Mouse (Mus musculus): ENCODE data around the gene Loxl3.

The Loxl3 gene

DNA sequence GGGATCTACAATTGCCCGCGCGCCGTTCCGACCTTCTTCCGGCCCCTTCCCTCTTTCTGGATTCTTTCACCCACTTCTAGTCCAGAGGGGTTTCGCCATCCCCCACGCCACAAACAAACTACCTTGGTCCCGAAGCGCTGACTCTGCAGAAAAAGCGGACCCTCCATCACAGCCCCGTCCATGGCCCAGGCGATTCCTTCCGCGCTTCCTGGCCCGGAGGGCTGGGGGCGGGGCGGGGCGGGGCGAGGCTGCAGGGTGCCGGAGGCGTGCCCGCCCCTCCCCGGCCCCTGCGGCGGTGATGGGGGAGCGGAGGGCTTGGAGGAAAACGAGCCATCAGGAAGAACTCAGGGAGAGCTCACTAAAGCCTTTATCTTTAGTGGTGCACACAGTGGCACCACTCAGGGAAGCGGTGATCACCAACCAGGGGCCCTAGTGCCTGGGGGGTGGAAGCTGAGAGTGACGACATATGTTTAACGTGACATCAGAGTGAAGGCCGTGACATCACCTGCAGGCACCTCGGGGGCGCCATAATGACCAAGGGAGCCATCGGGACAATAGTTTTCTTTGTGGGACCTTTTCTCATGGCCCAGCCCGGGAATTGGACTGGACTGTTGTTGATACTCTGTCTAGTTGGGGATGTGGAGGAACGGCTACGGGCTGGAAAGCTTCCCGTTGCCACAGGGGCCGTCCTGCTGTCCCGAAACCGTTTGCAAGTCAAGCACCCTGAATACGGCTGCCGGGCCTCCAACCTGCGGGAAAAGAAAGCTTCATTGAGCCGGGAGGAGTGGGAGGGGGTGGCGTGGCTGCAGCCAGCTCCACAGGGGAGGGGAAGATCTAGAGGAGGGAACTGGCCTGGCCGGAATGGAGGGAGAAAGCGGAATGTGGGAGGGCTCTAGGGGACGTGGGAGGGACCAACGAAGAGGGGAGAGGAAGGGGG, at the start of gene Loxl3, which contains the start of gene Dok1:
Loxl3 (plus strand) TSS at position 925 of the 937 bp plus-strand sequence.
Dok1 (minus strand) TSS at position 223 of the 937 bp plus-strand sequence.
- H3K27me3 ChIP-seq (ENCODE audit: control insufficient read depth, insufficient read depth, low read length, poor library complexity, severe bottlenecking) = no peaks in the 10 kb centered on the region
- H3K36me3 ChIP-seq (ENCODE audit: control insufficient read depth, insufficient read depth, low read length, poor library complexity, severe bottlenecking) = peaks cover 8% of the 10 kb centered on the region
- DNase-seq (ENCODE audit: low read depth, low spot score) = peak; percentile 78

DNA sequence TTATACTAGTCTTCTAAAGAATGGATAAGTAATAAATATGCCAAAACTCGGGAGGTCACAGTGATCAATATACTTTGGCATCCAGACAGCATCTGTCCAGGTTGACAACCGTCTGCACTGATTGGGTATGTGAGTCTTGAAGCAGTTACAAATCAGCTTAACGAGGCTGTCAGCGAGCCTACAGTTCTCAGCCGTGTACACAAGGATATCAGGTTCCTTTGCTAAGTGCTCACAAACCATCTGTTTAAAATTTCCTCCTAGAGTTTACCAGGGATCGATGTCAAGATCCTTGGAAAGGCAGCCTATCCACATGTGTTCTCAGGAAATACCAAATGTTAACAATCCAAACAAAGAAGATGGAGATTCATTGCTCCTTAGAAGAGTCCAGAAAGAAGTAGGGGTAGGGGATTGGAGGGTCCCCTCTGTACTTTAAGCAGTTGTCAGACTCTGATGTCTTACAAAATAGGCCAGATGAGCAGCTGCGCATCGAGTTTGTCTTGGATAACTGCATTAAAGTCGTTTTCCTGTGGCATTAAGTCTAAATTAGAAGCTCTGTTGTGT, 46.5 kb upstream of the Loxl3 start:
- Histone ChIP-seq H3K27me3 (ENCODE audit: control insufficient read depth, insufficient read depth, low read length, poor library complexity, severe bottlenecking) (no peaks in the 10 kb centered on the region), H3K36me3 (ENCODE audit: control insufficient read depth, insufficient read depth, low read length, poor library complexity, severe bottlenecking) (no peaks in the 10 kb centered on the region)
- DNase-seq (ENCODE audit: low read depth, low spot score) = no peak

DNA sequence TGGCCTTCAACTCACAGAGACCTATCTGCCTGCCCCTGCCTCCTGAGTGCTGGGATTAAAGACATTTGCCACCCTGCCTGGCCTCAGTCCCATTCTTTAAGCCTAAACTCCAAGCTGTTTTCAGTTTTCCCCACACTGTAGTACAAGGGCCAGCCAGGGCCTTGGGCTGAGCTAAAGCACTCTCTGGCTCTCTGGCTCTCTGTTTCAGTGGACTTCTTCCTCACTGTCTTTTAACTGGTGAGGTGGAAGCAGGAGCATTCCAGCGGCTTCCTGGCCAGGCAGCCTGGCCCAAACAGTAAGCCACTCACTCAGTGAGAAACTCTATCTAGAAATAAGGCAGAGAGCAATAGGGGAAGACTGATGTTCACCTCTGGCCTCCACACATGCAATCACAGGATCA, 40.3 kb upstream of the Loxl3 start:
- H3K36me3 ChIP-seq (ENCODE audit: control insufficient read depth, insufficient read depth, low read length, poor library complexity, severe bottlenecking) = no peaks in the 10 kb centered on the region
- H3K27me3 ChIP-seq (ENCODE audit: control insufficient read depth, insufficient read depth, low read length, poor library complexity, severe bottlenecking) = no peaks in the 10 kb centered on the region
- DNase-seq (ENCODE audit: low read depth, low spot score) = no peak

DNA sequence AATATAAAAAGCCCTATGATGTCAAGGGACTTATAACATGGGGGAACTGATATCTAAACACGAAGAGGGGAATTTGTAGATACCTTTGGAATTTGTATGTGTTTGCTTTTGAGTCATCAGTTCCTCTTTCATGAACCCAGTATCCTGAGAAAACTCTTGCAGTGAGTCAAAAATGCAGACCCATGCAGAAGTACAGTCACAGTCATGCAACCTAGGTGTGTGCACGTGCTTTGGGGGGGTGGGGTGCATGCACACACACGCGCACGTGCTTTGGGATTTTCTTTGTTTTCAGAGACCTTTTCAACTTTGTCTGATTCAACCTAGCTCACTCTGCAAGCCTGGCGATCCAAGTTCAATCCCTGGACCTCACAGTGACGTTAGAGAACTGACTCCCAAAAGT, 39.6 kb upstream of the Loxl3 start:
- no peaks in the 10 kb centered on the region for H3K36me3 ChIP-seq (ENCODE audit: control insufficient read depth, insufficient read depth, low read length, poor library complexity, severe bottlenecking)
- peak; percentile 25 for DNase-seq (ENCODE audit: low read depth, low spot score)
- H3K27me3 ChIP-seq (ENCODE audit: control insufficient read depth, insufficient read depth, low read length, poor library complexity, severe bottlenecking) = no peaks in the 10 kb centered on the region

DNA sequence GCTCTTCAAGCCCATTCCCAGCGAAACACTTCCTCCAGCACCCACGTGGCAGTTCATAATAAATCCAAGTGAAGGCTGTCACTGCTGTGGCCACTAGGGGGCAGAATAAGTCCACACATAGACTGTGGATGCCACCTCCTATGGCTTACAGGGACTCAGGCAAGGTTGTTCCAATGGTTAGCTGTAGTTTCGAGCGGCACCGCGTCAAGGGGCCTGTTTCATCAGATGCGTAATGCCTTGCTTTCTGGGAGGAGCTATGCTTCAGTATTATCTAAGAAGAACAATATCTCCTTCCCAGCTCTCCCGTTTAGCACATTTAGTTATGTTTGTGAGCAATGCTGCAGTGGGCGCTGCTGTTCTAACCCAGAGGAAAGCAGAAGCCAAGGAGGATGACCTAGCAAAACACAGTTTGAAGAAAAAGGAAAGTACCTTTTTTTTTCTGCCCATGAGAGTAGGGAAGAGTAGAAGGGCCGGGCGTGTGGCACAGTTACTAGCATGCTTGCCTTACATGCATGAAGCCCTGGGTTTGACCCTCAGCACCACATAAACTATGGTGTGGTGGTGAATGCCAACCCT, 37.1 kb upstream of the Loxl3 start:
- peak; percentile 96 for DNase-seq (ENCODE audit: low read depth, low spot score)
- no peaks in the 10 kb centered on the region for H3K27me3 ChIP-seq (ENCODE audit: control insufficient read depth, insufficient read depth, low read length, poor library complexity, severe bottlenecking)
- H3K36me3 ChIP-seq (ENCODE audit: control insufficient read depth, insufficient read depth, low read length, poor library complexity, severe bottlenecking) = no peaks in the 10 kb centered on the region

DNA sequence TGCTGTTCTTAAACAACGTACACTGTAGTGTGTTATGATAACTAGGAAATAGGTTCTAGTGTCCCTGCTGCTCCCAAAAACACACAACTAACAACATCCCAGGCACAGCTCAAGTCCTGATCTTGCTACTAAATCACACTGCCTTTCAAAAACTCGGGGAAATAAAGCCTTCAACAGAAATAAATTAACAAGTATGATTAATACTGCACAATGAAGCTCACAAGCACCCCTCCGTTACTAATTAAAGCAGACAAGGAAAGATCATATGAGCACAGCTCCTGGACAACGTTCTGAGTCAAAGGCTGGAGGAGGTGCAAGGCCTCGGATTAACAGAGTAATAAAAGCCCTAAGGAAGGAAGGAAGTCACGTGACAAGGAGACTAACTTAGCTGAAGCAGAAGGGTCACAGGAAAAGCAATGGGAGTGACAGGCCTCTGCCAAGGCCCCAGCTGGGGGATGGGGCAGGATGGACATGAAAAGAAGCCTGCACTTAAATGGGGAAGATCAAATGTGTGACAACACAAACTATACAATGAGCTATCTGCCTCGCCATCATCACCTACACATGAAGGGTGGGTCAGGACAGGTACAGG, 36.4 kb upstream of the Loxl3 start:
- no peaks in the 10 kb centered on the region for H3K36me3 ChIP-seq (ENCODE audit: control insufficient read depth, insufficient read depth, low read length, poor library complexity, severe bottlenecking)
- no peaks in the 10 kb centered on the region for H3K27me3 ChIP-seq (ENCODE audit: control insufficient read depth, insufficient read depth, low read length, poor library complexity, severe bottlenecking)
- DNase-seq (ENCODE audit: low read depth, low spot score) = no peak

DNA sequence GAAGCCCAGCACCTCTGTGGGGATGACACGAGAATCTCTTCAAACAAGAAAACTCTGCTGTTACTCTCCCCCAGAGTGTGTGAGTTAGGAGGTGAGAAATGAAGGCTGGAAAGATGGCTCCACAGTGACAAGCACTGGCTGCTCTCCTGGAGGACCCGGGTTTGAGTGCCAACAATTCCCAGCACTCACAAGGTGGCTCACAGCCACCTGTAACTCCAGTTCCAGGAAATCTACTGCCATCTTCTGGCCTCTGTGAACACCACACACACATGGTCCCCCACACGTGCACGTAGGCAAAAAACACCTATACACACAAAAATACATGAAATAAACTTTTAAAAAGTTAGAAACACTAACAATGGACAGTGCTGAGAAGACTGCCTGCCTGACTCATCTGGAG, 35.6 kb upstream of the Loxl3 start:
- peak; percentile 35 for DNase-seq (ENCODE audit: low read depth, low spot score)
- Histone ChIP-seq H3K36me3 (ENCODE audit: control insufficient read depth, insufficient read depth, low read length, poor library complexity, severe bottlenecking) (no peaks in the 10 kb centered on the region), H3K27me3 (ENCODE audit: control insufficient read depth, insufficient read depth, low read length, poor library complexity, severe bottlenecking) (no peaks in the 10 kb centered on the region)

DNA sequence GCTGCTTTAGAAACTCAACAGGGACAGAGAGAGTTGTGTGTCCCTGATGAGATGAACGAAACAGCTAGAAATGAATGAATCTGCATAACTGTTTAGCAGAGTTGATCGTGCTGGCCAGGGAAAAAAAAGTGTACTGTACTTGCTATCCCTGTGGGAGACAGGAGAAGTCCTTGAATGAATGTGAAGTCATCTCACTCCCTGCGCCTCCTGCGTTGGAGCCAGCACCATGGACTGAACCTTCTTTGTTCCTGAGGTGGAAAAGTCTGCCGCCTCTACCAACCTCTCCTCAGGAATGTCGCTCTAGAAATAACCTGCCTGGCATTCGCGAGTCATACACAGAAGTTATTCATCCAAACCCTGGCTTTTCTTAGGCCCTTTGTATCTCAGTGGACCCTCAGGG, 34.0 kb upstream of the Loxl3 start:
- H3K27me3 ChIP-seq (ENCODE audit: control insufficient read depth, insufficient read depth, low read length, poor library complexity, severe bottlenecking) = no peaks in the 10 kb centered on the region
- no peaks in the 10 kb centered on the region for H3K36me3 ChIP-seq (ENCODE audit: control insufficient read depth, insufficient read depth, low read length, poor library complexity, severe bottlenecking)
- no peak for DNase-seq (ENCODE audit: low read depth, low spot score)

DNA sequence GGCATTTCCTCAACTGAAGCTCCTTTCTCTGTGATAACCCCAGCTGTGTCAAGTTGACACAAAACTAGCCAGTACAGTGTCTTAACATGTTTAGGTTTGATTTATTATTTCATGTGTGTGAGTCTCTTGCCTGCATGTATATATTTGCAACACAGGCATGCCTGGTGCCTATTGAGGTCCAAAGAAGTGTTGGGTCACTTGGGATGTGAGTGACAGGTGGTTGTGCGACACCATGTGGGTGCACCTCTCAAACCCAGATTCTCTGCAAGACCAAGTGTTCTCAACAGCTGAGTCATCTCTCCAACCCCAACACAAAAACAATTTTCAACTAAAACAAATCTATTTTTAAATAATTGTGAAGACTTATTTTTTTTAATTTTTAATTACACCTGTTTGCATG, 30.9 kb upstream of the Loxl3 start:
- no peak for DNase-seq (ENCODE audit: low read depth, low spot score)
- Histone ChIP-seq H3K27me3 (ENCODE audit: control insufficient read depth, insufficient read depth, low read length, poor library complexity, severe bottlenecking) (no peaks in the 10 kb centered on the region), H3K36me3 (ENCODE audit: control insufficient read depth, insufficient read depth, low read length, poor library complexity, severe bottlenecking) (no peaks in the 10 kb centered on the region)

DNA sequence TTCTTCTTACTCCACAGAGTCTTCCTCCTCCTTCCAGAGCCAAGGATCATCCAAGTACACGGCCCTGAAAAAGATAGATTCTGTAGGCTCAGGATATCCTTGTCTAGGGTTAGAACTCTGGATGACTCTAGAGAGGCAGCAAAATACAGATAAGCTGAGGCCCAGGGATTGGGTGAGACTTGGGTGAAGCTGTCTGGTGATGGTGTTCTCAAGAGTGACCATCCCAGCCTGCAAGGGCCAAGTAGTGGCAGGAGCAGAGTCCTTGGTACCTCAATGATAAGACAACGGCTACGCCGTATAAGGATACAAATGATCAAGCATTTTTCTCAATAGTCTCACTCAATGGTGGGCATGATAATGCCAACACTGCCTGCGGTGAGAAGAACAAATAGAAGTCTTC, 30.1 kb upstream of the Loxl3 start:
- Histone ChIP-seq H3K36me3 (ENCODE audit: control insufficient read depth, insufficient read depth, low read length, poor library complexity, severe bottlenecking) (no peaks in the 10 kb centered on the region), H3K27me3 (ENCODE audit: control insufficient read depth, insufficient read depth, low read length, poor library complexity, severe bottlenecking) (no peaks in the 10 kb centered on the region)
- DNase-seq (ENCODE audit: low read depth, low spot score) = no peak

DNA sequence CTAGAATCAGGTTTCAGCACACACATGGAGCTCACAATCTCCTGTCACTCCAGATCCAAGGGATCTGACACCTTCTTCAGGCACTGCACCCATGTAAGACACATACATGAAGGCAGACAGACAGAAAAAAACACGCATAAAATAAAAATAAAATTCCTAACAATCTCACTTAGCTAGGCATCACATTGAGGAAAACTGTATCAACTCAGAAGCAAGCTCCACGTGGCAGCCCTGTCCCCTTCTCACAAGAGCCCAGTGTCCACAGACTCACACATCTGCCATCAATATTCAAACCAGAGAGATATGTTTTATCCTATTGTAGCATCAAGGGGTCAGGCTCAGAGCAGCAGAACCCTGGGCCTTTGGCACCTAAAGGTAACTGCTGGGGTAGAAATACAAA, 29.7 kb upstream of the Loxl3 start:
- no peak for DNase-seq (ENCODE audit: low read depth, low spot score)
- no peaks in the 10 kb centered on the region for H3K27me3 ChIP-seq (ENCODE audit: control insufficient read depth, insufficient read depth, low read length, poor library complexity, severe bottlenecking)
- no peaks in the 10 kb centered on the region for H3K36me3 ChIP-seq (ENCODE audit: control insufficient read depth, insufficient read depth, low read length, poor library complexity, severe bottlenecking)

DNA sequence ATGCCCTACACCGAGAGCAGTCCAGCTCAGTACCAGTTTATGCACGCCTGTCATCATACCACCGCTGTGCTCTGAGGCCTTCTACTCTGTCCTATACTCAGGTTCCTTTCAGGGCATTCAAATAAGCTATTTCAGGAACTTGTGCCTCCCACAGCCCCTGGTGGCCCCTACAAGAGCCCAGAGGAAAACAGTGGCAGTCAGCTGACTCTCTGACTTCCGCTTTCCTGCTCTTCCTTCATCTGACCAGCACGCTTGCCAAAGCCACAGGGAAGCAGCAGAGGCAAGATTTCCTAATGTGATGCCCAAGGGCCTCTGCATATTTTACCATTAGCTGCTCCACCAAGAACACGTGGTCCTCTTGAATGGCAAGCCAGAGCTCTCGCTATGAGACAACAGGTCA, 29.1 kb upstream of the Loxl3 start:
- peak; percentile 66 for DNase-seq (ENCODE audit: low read depth, low spot score)
- H3K27me3 ChIP-seq (ENCODE audit: control insufficient read depth, insufficient read depth, low read length, poor library complexity, severe bottlenecking) = no peaks in the 10 kb centered on the region
- H3K36me3 ChIP-seq (ENCODE audit: control insufficient read depth, insufficient read depth, low read length, poor library complexity, severe bottlenecking) = no peaks in the 10 kb centered on the region

DNA sequence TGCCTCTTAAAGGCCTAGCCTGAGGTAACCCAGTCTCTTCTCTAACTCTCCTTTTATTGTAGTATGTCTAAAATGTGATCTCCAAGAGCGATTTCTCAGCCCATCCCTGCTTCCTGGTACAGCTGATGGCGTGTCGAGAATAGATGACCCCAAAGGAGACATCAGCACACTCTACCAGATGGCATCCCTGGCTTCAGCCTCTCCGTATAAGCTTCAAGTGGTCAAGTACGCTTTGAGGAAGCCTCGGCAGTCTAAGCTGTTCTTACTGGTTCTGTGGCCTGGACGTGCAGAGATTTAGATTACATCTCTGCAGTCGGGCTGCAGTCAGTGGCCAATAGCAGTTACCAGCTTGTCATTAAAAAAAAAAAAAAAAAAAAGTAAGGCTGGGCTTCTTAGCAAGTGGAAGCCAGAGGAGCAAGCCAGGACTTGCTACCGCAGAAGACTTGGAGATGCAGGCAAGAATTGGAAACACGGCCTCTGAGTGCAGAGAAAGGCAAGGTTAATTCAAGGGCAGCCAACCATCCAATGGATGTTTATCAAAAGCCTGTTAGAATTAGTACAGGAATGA, 28.4 kb upstream of the Loxl3 start:
- no peaks in the 10 kb centered on the region for H3K36me3 ChIP-seq (ENCODE audit: control insufficient read depth, insufficient read depth, low read length, poor library complexity, severe bottlenecking)
- no peak for DNase-seq (ENCODE audit: low read depth, low spot score)
- no peaks in the 10 kb centered on the region for H3K27me3 ChIP-seq (ENCODE audit: control insufficient read depth, insufficient read depth, low read length, poor library complexity, severe bottlenecking)

DNA sequence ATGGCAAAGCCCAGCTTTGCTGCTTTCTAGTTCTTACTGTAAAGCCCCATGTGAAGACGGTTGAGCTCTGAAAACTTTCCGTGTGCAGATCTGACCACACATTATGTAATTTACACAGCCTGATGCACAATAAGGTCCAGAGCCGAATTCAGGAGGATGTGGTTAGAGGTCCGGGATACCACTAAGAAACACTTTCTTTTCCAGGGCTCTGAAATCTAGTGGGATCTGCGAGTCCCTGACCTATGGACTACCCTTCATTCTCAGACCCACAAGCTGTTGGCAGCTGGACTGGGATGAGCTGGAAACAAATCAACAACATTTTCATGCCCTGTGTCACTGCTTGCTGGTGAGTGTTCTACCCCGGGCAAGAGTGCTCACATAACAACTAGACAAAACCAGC, 27.9 kb upstream of the Loxl3 start:
- no peaks in the 10 kb centered on the region for H3K27me3 ChIP-seq (ENCODE audit: control insufficient read depth, insufficient read depth, low read length, poor library complexity, severe bottlenecking)
- DNase-seq (ENCODE audit: low read depth, low spot score) = no peak

DNA sequence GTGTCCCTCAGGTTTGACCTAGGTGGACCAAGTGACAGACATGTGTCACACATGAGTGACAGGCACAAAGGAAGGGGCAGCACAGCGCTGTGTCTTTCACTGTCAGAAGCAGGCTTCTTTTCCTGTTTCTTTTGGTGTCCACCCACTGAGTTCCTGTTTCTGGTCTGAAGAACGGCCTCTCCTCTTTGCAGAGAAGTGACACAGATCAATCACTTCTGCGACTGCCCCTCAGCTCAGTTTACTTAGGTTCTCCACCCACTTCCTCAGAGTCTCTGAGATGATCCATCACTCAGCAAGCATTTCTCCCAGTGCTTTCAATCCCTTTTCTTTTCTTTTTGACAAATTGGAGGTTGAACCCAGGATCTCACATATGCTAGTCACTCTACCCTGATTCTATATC, 25.3 kb upstream of the Loxl3 start:
- no peaks in the 10 kb centered on the region for H3K27me3 ChIP-seq (ENCODE audit: control insufficient read depth, insufficient read depth, low read length, poor library complexity, severe bottlenecking)
- peak; percentile 51 for DNase-seq (ENCODE audit: low read depth, low spot score)
- no peaks in the 10 kb centered on the region for H3K36me3 ChIP-seq (ENCODE audit: control insufficient read depth, insufficient read depth, low read length, poor library complexity, severe bottlenecking)

More for the DNA sequence above, 27.9 kb upstream of the Loxl3 start:
- no peaks in the 10 kb centered on the region for H3K36me3 ChIP-seq (ENCODE audit: control insufficient read depth, insufficient read depth, low read length, poor library complexity, severe bottlenecking)
